Mouse (Mus musculus) cerebellum, adult (tissue): ENCODE measurements at regions not wholly inside any gene's neighbourhood (a gene's known extent, or its start where the extent isn't known, plus 50 kb on each side); places are given as distances from the start of the nearest gene placed in this dataset.
"Not testable (repeated sequence)": the region's sequence is repeated elsewhere in the genome, so short reads cannot be mapped to it uniquely, and the experiment has no call there.

Source experiments
- ATAC-seq: cut with Nextera tagmentation; 2 replicates; pipeline ENCODE4 v1.9.2; 2017; ENCODE audit warnings: mild to moderate bottlenecking, moderate library complexity, mixed read lengths; ENCODE audit not compliant: insufficient number of reproducible peaks, low FRiP score, low TSS enrichment

DNA sequence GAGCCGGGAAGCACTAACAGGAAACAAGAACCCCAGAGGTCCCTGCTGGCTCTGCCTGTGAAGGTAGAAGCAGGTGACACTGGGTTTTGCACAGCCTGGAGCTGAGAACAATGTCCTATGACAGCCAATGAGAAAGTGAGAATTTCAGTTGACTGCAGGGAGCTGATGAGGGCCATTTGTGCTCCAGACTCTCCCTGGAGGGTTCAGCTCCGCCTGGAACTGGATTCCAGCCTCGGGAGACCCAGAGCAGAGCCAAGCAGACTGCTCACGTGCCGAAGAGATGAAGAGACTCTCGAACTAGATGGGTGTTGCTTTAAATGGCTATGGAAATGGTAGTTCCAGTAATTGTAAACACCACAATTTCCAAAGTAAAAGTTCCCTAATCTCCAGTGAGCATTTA, 93.5 kb downstream of the Cand1 start:
- no peak for ATAC-seq

GRCm38 (mm10) chr10:119142866-119143265, 97.0 kb downstream of the Cand1 start:
- ATAC-seq = no peak

DNA sequence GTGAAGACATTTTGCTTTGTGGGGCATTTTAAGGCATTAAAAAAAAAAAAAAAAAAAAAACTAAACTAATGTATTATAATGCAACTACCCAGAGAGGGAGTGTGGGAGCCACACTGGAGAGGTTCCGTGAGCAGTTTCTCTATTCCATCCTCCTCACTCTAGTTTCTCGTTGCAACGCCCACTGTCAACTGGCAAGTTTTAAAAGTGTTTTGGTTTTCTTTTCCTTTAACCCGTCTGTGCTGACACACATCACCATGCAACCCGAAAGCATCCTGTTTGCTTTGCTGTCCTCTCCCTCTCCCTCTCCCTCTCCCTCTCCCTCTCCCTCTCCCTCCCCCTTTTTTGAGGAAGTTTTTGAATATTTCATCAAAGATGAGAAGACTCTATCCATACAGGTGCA, 97.5 kb downstream of the Cand1 start:
- ATAC-seq = no peak

DNA sequence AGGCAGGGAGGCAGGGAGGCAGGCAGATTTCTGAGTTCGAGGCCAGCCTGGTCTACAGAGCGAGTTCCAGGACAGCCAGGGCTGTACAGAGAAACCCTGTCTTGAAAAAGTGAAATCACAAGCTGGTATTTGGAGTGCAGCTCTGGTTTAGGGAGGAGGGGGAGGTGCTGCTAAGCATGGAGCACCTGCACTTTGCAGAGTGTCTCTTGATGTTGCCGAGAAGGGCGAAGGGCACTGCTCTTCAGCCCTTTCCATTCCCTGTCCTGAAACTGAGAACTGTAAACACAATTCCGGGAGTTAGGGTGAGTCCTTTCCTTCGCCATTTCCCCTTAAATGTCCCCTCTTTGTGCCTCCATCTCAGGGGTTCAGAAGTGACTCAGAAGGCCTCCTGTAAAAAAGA, 101.6 kb downstream of the Cand1 start:
- no peak for ATAC-seq

DNA sequence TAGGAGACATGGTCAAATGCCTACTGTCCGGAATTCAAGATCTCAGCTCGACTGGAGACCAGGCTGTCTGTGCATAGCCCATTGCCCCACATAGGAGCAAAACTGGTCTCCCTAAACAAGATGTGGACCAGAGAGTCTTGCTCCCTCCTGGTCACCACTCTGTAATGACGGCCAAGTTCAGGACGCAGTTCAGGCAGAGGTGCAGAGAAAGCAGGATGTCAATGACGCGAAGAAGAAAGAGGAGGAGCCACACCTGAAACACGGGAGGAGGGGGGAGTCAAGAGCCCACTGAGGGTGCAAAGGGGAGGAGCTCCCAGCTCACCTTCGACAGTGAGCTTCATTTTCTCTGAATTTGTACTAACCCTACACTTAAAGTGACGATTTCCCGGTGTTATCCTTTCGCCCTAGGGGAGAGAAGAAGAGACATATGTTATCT, 104.3 kb downstream of the Cand1 start:
- no peak for ATAC-seq

GRCm38 (mm10) chr10:119134797-119135488, 104.9 kb downstream of the Cand1 start:
- no peak for ATAC-seq

GRCm38 (mm10) chr10:119131977-119132376, 107.9 kb downstream of the Cand1 start:
- ATAC-seq = peak; percentile 73; the same call in 1 of the 2 replicates

DNA sequence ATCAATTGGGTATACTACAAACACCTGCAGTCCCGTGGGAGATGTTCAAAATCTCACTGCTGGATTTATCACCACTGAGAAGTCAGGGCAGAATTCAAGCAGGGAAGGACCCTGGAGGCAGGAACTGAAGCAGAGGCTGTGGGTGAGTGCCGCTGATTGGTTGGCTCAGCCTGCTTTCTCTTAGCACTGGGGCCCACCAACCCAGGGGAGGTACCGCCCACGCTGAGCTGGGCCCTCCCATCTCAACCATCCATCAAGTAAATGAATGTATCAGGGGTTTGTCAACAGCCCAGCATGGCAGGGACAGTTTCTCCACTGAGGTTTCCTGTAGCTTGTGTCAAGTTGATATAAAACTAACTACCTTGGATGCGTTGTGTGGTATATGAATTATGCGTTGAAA, 109.2 kb downstream of the Cand1 start:
- ATAC-seq = no peak

DNA sequence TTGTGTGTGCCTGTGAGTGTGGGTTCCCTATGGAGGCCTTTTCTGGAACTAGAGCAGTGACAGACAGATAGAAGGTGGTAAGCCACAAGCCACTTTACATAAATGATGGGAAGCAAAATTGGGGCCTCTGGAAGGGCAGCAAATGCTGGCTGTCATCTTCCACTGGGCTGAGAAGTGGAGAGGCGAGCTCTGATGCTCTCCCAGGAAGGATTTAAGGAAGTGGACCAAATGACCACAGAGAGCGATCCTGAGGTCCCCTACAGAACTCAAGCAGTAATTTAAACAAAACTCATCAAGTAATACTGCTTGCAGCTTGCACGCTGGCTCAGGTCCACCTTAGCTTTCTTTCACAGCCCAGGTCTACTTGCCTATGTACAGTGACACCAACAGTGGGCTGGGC, 111.8 kb downstream of the Cand1 start:
- ATAC-seq = no peak

GRCm38 (mm10) chr10:119123517-119123916, 116.3 kb downstream of the Cand1 start:
- no peak for ATAC-seq

GRCm38 (mm10) chr10:119122347-119122746, 117.5 kb downstream of the Cand1 start:
- ATAC-seq = no peak

- ATAC-seq = no peak
Observed at GRCm38 (mm10) chr10:119121575-119121974, 118.3 kb downstream of the Cand1 start.

DNA sequence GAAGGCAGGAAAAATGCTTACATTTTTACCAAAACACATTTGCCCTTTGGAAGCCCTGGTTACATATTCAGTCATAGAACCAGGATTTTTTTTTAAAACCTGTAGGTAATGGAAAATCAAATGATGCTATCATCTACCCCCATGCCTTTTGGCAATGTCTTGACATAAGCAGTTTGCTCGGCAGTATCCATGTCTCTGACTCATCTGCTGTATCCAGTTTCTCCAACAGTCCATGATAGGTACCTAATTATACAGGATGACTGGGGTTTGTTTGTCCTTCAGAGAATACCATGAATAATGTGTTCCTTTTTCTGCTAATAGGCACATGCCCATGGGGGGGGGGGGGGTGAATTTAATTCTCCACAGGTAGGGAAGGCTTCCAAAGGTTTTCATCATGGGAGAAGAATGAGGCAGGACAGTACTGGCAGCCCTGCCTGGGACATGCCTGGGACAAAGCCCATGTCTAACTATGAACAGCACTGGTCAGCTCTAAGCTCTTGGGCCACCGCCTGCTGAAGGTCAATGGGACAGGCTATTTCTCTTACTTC, 122.9 kb downstream of the Cand1 start:
- ATAC-seq = no peak

DNA sequence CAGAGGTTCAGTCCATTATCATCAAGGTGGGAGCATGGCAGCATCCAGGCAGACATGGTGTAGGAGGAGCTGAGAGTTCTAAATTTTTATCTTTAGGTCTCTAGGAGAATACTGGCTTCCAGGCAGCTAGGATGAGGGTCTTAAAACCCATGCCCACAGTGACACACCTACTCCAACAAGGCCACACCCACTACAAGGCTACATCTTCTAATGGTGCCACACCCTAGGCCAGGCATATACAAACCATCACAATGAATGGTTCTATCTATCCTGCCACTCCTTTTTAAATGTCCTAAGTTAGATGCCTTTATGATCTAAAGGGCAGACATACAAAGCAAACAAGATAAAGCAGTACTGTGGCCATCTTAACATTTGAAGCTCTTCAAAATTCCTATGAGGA, 124.7 kb downstream of the Cand1 start:
- not testable (repeated sequence) for ATAC-seq

DNA sequence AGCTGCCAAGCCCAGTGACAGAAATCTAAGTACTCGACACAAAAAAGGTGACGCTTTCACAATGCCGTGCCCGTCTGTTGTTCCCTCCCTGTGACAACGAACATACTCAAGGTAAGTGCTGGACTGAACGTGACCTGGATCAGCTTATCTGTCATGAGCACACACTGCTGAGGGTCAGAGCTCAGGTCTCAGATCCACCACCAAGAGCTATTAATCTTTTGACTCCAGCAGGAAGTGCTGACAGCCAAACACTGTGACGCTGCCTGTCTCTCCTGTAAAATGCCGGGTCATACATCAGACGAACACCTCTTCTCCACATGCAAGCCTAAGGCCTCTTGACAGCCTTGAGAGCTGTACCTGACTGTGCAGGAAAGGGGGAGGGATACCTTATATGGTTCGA, 125.2 kb downstream of the Cand1 start:
- no peak for ATAC-seq

DNA sequence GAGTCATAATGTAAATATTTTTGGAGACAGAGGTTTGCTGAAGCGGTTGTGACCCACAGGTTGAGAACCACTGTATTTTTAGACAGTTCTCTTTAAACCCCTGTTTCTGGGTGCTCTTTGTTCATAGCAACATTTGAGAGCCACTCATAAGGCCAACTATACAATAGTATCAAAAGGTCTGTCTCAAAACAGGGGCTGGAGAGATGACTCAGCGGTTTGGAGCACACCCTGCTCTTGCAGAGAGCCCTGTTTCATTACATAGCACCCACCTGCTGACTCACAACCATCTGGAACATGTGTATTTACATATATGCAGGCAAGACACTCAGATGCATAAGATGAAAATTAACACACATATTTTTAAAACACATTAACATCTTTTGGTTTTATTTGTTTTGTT, 128.0 kb downstream of the Cand1 start:
- no peak for ATAC-seq

DNA sequence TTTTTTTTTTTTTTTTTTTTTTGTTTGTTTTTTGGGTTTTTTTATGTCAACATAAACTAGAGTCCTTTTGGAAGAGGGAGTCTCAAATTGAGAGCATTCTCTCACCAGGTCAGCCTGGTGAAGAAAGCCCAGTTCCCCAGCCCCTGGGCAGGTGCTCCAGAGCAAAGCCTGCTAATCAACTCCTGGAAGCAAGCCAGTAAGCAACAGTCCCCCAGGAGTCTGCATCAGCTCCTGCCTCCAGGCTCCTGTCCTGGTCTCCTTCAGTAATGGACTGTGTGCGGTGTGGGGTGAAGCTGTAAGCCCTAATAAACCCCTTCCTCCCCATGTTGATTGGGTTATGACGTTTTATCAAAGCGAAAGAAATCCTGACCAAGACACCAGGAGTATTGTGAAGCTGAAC, 128.4 kb downstream of the Cand1 start:
- no peak for ATAC-seq

DNA sequence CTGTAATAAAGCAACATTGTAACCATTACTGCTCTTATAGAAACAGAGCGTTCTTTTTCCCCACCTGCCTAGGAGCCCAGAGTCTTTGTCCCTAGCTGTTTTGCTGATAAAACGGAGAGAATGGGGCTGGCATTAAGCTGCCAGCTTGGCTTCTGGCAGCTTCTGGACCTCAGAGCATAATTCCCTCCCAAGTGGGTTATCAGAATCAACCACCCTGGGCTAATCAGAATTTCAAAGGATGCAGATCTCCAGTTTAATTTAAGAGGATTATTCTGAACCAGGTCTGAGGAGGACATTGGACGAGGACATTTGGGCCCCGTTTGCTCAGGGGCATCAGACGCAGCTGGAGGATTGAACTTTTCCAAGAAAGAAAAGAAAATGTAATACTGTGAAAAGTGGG, 129.2 kb downstream of the Cand1 start:
- ATAC-seq = no peak

DNA sequence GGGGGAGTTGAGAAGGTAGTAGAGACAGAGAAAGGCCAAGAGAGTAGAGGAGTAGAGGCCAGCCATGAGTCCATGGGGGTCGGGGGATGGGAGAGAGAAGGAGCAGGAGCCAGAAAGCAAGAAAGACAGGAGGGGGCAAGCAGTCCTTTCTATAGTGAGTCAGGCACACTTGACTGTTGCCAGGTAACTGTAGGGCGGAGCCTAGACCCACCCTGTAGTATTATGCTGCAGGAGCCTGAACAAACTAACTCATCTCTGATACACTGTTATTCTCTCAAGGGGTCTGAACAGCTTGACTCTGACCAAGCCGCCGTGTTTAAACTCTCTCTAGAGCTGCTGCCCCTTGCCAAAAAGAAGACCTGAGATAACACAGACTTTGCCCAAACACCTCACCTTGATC, 130.6 kb downstream of the Cand1 start:
- no peak for ATAC-seq

DNA sequence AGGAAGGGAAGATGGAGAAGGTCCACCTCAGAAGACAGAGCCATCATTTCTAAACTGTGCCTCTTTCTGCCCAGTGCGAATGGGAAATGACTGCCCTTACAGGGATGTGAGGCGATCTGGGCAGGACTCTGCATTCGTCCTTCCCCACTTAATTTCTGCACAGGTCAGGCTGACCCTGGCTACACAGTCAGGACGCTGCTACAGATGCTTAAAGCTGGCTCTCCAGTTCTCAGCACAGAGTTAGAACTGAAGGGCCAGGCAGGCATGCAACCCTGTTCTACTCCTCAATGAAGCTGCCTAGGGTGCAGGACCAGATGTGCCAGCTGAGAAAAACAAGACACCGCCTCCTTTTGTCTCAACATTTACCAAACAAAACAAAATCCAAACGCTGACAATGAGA, 132.1 kb downstream of the Cand1 start:
- ATAC-seq = no peak

GRCm38 (mm10) chr10:119106105-119106504, 133.8 kb downstream of the Cand1 start:
- no peak for ATAC-seq

GRCm38 (mm10) chr10:119105279-119105881, 134.5 kb downstream of the Cand1 start:
- ATAC-seq = no peak
